Mouse (Mus musculus) heart, embryonic 14.5 days (tissue): ENCODE data around the gene Birc2. TPM values are rescaled to one million over a fixed set of nuclear protein-coding genes. Genes with fewer than 3 reads are reported as not detected.

ENCODE experiments used
- ATAC-seq: fragments of 200-750 bp; cut with Nextera tagmentation; 2 replicates; pipeline ENCODE4 v1.8.0; 2017; ENCODE audit warnings: low read depth, moderate TSS enrichment; ENCODE audit not compliant: insufficient number of reproducible peaks, insufficient read depth, low FRiP score
- H3K27ac ChIP-seq, 2 experiments: fragments of 200-500 bp in 1 of 2; fragments of 300-500 bp in 1 of 2; sonication (generic) in 1 of 2; replicated peaks in 1 of 2; 2 replicates each; pipeline ENCODE4 v1.5.1; 2012 to 2014; ENCODE audit warnings: low read depth in 2 of 2, low read length in 2 of 2, control low read depth in 1 of 2, mild to moderate bottlenecking in 1 of 2, mixed read lengths in 1 of 2; ENCODE audit not compliant: control insufficient read depth in 1 of 2, insufficient read depth in 1 of 2
- H3K27me3 ChIP-seq: fragments of 300-500 bp; sonication (generic); 2 replicates; pipeline ENCODE4 v1.6.1; 2014; ENCODE audit warnings: mild to moderate bottlenecking, low read length, control low read depth; ENCODE audit not compliant: control insufficient read depth, insufficient read depth
- H3K36me3 ChIP-seq: fragments of 300-500 bp; sonication (generic); 2 replicates; pipeline ENCODE4 v1.6.1; 2014; ENCODE audit warnings: mild to moderate bottlenecking, control low read depth, low read length, mixed read lengths; ENCODE audit not compliant: control insufficient read depth, insufficient read depth
- H3K4me1 ChIP-seq, 2 experiments: fragments of 200-500 bp in 1 of 2; fragments of 300-500 bp in 1 of 2; sonication (generic) in 1 of 2; 2 replicates each; pipeline ENCODE4 v1.6.1; 2012 to 2014; ENCODE audit warnings: low read length in 2 of 2, control low read depth in 1 of 2, mixed read lengths in 1 of 2; ENCODE audit not compliant: control insufficient read depth in 2 of 2, insufficient read depth in 2 of 2
- H3K4me2 ChIP-seq: fragments of 300-500 bp; sonication (generic); 2 replicates; pipeline ENCODE4 v1.6.1; 2014; ENCODE audit warnings: mild to moderate bottlenecking, low read length
- H3K4me3 ChIP-seq, 2 experiments: fragments of 200-500 bp in 1 of 2; fragments of 300-500 bp in 1 of 2; sonication (generic) in 1 of 2; 2 replicates each; pipeline ENCODE4 v1.5.1; 2012 to 2014; ENCODE audit warnings: low read length in 2 of 2, mild to moderate bottlenecking in 2 of 2, control low read depth in 1 of 2, low read depth in 1 of 2, moderate library complexity in 1 of 2; ENCODE audit not compliant: control insufficient read depth in 1 of 2, insufficient read depth in 1 of 2
- H3K9ac ChIP-seq: fragments of 300-500 bp; sonication (generic); 2 replicates; pipeline ENCODE4 v1.6.1; 2014; ENCODE audit warnings: mild to moderate bottlenecking, low read length
- H3K9me3 ChIP-seq: fragments of 300-500 bp; sonication (generic); 2 replicates; pipeline ENCODE4 v1.6.1; 2016; ENCODE audit warnings: low read length, control low read depth; ENCODE audit not compliant: control insufficient read depth
- WGBS: fragments of 180-500 bp; shearing (Covaris S2); extraction: QIAGEN DNeasy Blood & Tissue Kit; methylation state at CpG from one replicate; pipeline ENCODE4 v1.1.7; 2014; 5-methylcytosine and 5-hydroxymethylcytosine counted together
- polyA plus RNA-seq: library from polyadenylated mRNA; unstranded; fragments of >200 nt; fragmentation: Nextera tagmentation; extraction: Ambion mirVana; gene quantifications from 2 replicates; pipeline ENCODE4 v1.2.1, GENCODE M21; 2014

The Birc2 gene
- polyA plus RNA-seq, 1 experiment from 2014 or later, result 32.6 TPM

DNA sequence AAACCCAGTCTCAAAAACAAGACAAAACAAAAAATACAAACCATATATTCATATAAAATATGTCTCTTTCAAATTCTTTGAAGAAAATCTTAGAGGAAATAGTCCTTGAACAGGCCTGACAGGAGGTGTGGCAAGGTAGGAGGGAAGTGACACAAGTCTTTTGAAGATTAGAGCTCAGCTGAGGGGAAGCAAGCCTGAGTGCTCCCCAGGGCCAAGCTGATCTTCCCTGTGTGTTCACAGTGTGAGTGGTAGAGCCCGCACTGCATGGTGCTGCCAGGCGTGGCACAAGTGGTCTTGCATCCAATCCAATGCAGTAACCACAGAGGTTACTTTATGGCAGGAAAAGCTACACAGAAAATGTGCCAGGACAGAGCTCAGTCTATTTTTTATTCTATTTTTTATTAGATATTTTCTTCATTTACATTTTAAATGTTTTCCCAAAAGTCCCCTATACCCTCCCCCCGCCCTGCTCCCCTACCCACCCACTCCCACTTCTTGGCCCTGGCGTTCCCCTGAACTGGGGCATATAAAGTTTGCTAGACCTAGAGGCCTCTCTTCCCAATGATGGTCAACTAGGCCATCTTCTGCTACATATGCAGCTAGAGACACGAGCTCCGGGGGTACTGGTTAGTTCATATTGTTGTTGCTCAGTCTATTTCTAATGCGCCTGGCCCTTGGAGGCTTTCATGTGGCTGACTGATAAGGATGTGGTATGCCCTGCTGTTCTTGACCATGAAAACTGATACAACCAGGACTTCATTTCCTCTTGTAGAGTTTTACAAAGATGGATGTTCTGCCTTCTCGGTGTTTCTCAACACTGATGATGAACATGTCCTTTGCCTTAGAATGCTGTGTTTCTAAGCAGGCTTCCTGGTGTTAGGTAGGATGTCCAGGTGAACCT lies 56.4 kb downstream of the Birc2 start:
- WGBS, result 87% methylated on average over 8 of the region's 8 CpGs
- H3K9me3 ChIP-seq, result no peaks in the 10 kb centered on the region
- H3K27me3 ChIP-seq, result no peaks in the 10 kb centered on the region
- H3K27ac ChIP-seq, result no peak overlapping the region
- peaks cover 36% of the 10 kb centered on the region for H3K36me3 ChIP-seq
- no peak overlapping the region for H3K9ac ChIP-seq
- H3K4me2 ChIP-seq, result no peak overlapping the region
- no peak overlapping the region for H3K4me3 ChIP-seq
- H3K4me1 ChIP-seq, result peaks cover 0 to 9% of the 10 kb centered on the region in 2 experiments; a peak in 2 of 4 replicates
- ATAC-seq, result no peak

DNA sequence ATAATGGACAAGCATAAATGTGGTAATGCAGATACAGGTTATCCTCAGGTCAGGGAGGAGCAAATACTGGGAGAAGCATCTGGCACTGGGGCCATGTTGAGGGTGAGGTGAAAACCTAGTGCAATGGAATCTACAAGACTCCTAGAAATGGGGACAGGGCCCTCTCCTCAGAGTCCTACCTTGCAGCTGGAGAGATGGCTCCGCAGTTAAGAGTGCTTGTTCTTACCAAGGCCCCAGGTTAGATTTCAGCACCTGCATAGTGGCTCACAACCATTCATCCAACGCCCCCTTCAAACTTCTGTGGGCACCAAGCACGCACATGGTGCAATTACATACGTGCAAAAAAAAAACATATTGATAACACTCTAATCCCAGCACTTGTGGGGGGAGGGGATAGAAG lies 57.1 kb downstream of the Birc2 start:
- H3K4me2 ChIP-seq, result no peak overlapping the region
- no peak overlapping the region for H3K27ac ChIP-seq
- H3K9ac ChIP-seq, result no peak overlapping the region
- ATAC-seq, result no peak
- H3K4me1 ChIP-seq, result peaks cover 0 to 6% of the 10 kb centered on the region in 2 experiments; a peak in 2 of 4 replicates
- no peak overlapping the region for H3K4me3 ChIP-seq
- WGBS, result 81% methylated on average over 4 of the region's 4 CpGs
- H3K36me3 ChIP-seq, result peaks cover 33% of the 10 kb centered on the region
- H3K27me3 ChIP-seq, result no peaks in the 10 kb centered on the region
- no peaks in the 10 kb centered on the region for H3K9me3 ChIP-seq

DNA sequence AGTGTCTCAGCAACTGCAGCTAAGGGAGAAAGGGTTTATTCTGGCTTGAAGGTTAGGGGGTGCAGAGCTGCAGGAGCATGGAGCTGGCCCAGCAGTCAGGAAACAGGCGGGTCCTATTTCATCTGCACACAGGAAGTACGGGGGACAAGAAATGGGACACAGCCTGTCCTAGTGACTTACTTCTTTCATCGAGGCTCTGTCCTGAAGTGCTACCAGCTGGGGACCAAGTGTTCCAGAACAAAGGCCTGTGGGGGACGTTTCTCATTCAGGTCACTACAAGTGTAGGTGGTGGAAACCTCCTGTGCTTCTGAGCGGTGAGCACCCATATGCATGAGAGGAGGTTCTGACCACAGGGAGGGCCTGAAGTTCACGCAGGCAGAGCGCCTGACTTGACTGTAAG lies 58.1 kb downstream of the Birc2 start:
- Histone ChIP-seq H3K9me3 (no peaks in the 10 kb centered on the region), H3K27me3 (no peaks in the 10 kb centered on the region), H3K27ac (no peak overlapping the region), H3K4me3 (no peak overlapping the region), H3K36me3 (peaks cover 29% of the 10 kb centered on the region), H3K4me1 (peaks cover 0 to 4% of the 10 kb centered on the region in 2 experiments; a peak in 2 of 4 replicates), H3K4me2 (no peak overlapping the region), H3K9ac (no peak overlapping the region)
- ATAC-seq, result no peak
- 82% methylated on average over 7 of the region's 7 CpGs for WGBS

DNA sequence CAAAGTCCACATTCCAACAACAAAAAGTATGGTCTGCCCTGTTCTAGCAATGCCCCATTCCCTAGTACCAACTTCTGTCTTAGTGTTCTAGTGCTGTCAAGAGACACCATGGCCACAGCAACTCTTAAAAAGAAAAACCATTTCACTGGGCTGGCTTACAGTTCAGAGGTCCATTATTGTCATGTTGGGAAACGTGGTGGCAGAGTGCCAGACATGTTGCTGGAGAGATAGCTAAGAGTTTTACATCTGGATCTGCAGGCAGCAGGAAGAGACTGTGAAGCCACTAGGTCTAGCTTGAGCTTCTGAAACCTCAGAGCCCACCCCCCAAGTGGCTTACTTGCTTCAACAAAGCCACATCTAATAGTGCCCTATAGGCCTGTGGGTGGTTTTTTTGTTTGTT lies 59.2 kb downstream of the Birc2 start:
- Histone ChIP-seq H3K9ac (no peak overlapping the region), H3K4me1 (peaks cover 1 to 4% of the 10 kb centered on the region in 2 experiments; a peak in 3 of 4 replicates), H3K36me3 (peaks cover 38% of the 10 kb centered on the region), H3K9me3 (no peaks in the 10 kb centered on the region), H3K27ac (no peak overlapping the region), H3K4me2 (no peak overlapping the region), H3K27me3 (no peaks in the 10 kb centered on the region), H3K4me3 (no peak overlapping the region)
- WGBS, result 63% methylated on average over 1 of the region's 1 CpGs
- ATAC-seq, result no peak

DNA sequence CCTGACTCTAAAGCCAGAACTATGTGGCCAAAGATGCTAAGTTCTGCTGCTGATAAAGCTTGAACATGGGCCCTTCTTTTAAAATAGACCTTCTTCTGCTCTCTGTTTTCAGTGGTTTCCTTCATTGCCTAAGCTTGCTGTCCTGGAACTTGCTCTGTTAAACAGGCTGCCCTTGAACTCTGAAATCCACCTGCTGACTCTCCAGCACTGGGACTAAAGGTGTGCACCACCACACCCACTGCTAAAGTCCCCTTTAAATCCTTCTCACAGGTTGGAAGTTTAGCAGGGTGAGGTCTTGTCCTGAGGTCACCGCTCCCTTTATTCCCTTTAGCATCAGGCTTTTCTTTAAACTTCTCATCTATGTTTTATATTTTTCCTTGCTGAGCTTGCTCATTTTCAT lies 59.9 kb downstream of the Birc2 start:
- WGBS, result 100% methylated on average over 1 of the region's 1 CpGs
- Histone ChIP-seq H3K4me2 (no peak overlapping the region), H3K27ac (no peak overlapping the region), H3K27me3 (no peaks in the 10 kb centered on the region), H3K36me3 (peaks cover 35% of the 10 kb centered on the region), H3K9ac (no peak overlapping the region), H3K9me3 (no peaks in the 10 kb centered on the region), H3K4me1 (peaks cover 9 to 11% of the 10 kb centered on the region in 2 experiments), H3K4me3 (no peak overlapping the region)
- ATAC-seq, result no peak

DNA sequence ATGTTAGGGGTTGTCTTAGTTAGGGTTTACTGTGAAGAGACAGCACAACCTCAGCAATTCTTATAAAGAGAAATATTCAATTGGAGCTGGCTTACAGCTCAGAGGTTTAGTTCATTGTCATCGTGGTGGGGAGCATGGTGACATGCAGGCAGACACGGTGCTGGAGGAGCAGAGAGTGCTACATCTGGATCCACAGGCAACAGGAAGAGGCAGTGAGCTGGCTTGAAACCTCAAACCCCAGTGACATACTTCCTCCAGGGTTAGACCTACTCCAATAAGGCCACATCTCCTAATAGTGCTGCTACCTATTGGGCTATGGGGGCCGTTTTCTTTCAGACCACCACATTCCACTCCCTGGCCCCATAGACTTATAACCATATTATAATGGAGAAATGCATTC lies 60.9 kb downstream of the Birc2 start:
- 85% methylated on average over 3 of the region's 3 CpGs for WGBS
- Histone ChIP-seq H3K4me3 (no peak overlapping the region), H3K36me3 (peaks cover 29% of the 10 kb centered on the region), H3K4me1 (peaks cover 11% of the 10 kb centered on the region in 2 experiments), H3K9me3 (no peaks in the 10 kb centered on the region), H3K9ac (no peak overlapping the region), H3K27me3 (no peaks in the 10 kb centered on the region), H3K4me2 (no peak overlapping the region), H3K27ac (no peak overlapping the region)
- no peak for ATAC-seq

DNA sequence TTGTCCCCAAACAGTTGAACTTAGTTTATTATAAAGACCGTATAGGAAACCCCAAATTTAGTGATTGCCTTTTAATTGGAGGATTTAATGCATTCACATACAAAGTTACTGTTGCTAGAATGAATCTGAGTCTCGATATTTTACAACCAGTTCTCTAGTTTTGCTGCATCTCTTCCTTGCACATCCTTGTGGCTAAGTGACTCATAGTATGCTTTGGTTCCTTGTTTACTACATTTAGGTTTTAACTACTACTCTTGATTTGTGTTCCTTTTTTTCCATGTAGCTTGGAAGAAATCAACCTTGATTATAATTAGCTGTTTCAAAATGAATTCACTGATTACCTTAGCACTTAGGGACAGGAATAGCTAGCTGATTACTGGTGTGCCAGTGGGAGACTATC lies 61.9 kb downstream of the Birc2 start:
- WGBS, result 89% methylated on average over 2 of the region's 2 CpGs
- Histone ChIP-seq H3K4me3 (no peak overlapping the region), H3K4me1 (peaks cover 14 to 18% of the 10 kb centered on the region in 2 experiments), H3K36me3 (peaks cover 32% of the 10 kb centered on the region), H3K9ac (no peak overlapping the region), H3K27me3 (no peaks in the 10 kb centered on the region), H3K9me3 (no peaks in the 10 kb centered on the region), H3K27ac (no peak overlapping the region), H3K4me2 (no peak overlapping the region)
- no peak for ATAC-seq
